Mouse (Mus musculus) hindbrain, embryonic 12.5 days (tissue): ENCODE measurements around the gene Gm10320. TPM values are rescaled to one million over a fixed set of nuclear protein-coding genes. Genes with fewer than 3 reads are reported as not detected.

ENCODE experiments used
- ATAC-seq: fragments of 200-750 bp; cut with Nextera tagmentation; 2 replicates; pipeline ENCODE4 v1.8.0; 2017; ENCODE audit warnings: moderate TSS enrichment; ENCODE audit not compliant: low FRiP score
- H3K27ac ChIP-seq: fragments of 300-500 bp; sonication (generic); 2 replicates; pipeline ENCODE4 v1.5.1; 2016; ENCODE audit warnings: mild to moderate bottlenecking
- H3K27me3 ChIP-seq: fragments of 300-500 bp; sonication (generic); 2 replicates; pipeline ENCODE4 v1.6.1; 2016; ENCODE audit warnings: mild to moderate bottlenecking
- H3K36me3 ChIP-seq: fragments of 300-500 bp; sonication (generic); 2 replicates; pipeline ENCODE4 v1.6.1; 2016; ENCODE audit warnings: mild to moderate bottlenecking
- H3K4me1 ChIP-seq: fragments of 300-500 bp; sonication (generic); 2 replicates; pipeline ENCODE4 v1.6.1; 2016
- H3K4me2 ChIP-seq: fragments of 300-500 bp; sonication (generic); replicated peaks from 2 replicates; pipeline ENCODE4 v1.6.1; 2016; ENCODE audit warnings: mild to moderate bottlenecking
- H3K4me3 ChIP-seq: fragments of 300-500 bp; sonication (generic); 2 replicates; pipeline ENCODE4 v1.5.1; 2016; ENCODE audit warnings: mild to moderate bottlenecking
- H3K9ac ChIP-seq: fragments of 300-500 bp; sonication (generic); 2 replicates; pipeline ENCODE4 v1.6.1; 2016; ENCODE audit warnings: mild to moderate bottlenecking, moderate library complexity
- H3K9me3 ChIP-seq: fragments of 300-500 bp; sonication (generic); replicated peaks from 2 replicates; pipeline ENCODE4 v1.6.1; 2016; ENCODE audit warnings: mild to moderate bottlenecking
- WGBS: fragments of 180-500 bp; shearing (Covaris S2); methylation state at CpG from one replicate; pipeline ENCODE4 v1.1.7; 2016; 5-methylcytosine and 5-hydroxymethylcytosine counted together
- polyA plus RNA-seq: library from polyadenylated mRNA; unstranded; fragments of >200 nt; fragmentation: Nextera tagmentation; extraction: Ambion mirVana; gene quantifications from 2 replicates; pipeline ENCODE4 v1.2.1, GENCODE M21; 2016

The Gm10320 gene
- polyA plus RNA-seq, 1 experiment from 2014 or later: not detected

GRCm38 (mm10) chr13:98448696-98449095 is 43.1 kb downstream of the Gm10320 start:
- Histone ChIP-seq H3K27me3 (no peaks in the 10 kb centered on the region), H3K9me3 (0 out of 2 replicates have a peak, but pooled peaks cover 5% of the 10 kb centered on the region), H3K4me3 (no peak overlapping the region), H3K27ac (no peak overlapping the region), H3K4me2 (no peak overlapping the region), H3K36me3 (no peaks in the 10 kb centered on the region), H3K4me1 (no peaks in the 10 kb centered on the region), H3K9ac (no peak overlapping the region)
- ATAC-seq: no peak

DNA sequence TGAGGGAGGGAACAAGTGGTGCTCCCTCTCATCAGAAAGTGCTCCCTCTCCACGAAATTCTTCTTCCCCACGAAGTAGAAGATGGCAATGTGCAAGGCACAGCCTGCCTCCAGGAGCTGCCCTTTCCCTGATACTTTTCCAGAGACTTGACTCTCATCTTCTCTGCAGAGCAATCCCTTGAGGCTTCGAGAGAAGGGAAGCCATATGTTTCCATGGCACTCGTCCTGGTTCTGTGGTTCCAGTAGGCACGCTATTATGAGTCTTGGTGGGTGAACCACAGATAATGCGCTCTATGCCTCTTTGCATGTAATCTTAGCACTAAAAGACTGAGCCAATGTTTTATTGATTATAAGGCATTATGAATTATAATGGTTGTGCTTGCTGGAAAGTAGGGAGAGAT is 44.1 kb downstream of the Gm10320 start:
- H3K27ac ChIP-seq: no peak overlapping the region
- ATAC-seq: no peak
- 82% methylated on average over 6 of the region's 6 CpGs for WGBS
- H3K9me3 ChIP-seq: peaks cover 5% of the 10 kb centered on the region; the same call in 1 of the 2 replicates
- no peak overlapping the region for H3K4me2 ChIP-seq
- no peaks in the 10 kb centered on the region for H3K4me1 ChIP-seq
- H3K36me3 ChIP-seq: no peaks in the 10 kb centered on the region
- H3K9ac ChIP-seq: no peak overlapping the region
- no peaks in the 10 kb centered on the region for H3K27me3 ChIP-seq
- no peak overlapping the region for H3K4me3 ChIP-seq

GRCm38 (mm10) chr13:98445391-98446125 is 46.2 kb downstream of the Gm10320 start:
- 88% methylated on average over 7 of the region's 7 CpGs for WGBS
- H3K4me2 ChIP-seq: no peak overlapping the region
- H3K36me3 ChIP-seq: no peaks in the 10 kb centered on the region
- no peak overlapping the region for H3K9ac ChIP-seq
- H3K4me1 ChIP-seq: no peaks in the 10 kb centered on the region
- no peak for ATAC-seq
- no peaks in the 10 kb centered on the region for H3K27me3 ChIP-seq
- H3K27ac ChIP-seq: no peak overlapping the region
- peaks cover 7% of the 10 kb centered on the region; the same call in 1 of the 2 replicates for H3K9me3 ChIP-seq
- H3K4me3 ChIP-seq: no peak overlapping the region

DNA sequence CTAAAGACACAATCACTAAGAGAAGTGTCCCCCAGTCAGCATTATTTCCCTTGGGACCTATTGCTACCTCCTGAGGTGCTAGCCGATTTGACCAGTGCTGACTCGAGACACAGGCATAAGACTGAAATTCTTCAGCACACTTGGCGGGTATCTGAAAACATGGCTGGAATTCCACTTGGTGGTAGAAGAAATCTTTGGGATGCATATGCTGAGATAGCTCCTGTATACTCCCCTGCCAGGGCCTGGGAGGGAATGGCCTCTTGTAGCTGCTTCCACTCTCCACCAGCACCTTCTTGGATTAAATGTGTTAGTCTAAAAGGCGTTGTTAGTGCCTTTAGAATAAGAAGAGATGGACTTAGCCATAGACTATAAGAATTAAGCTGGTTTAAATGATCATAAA is 50.8 kb downstream of the Gm10320 start:
- Histone ChIP-seq H3K27ac (no peak overlapping the region), H3K4me1 (no peaks in the 10 kb centered on the region), H3K9me3 (peaks cover 7% of the 10 kb centered on the region; the same call in 1 of the 2 replicates), H3K4me3 (no peak overlapping the region), H3K4me2 (no peak overlapping the region), H3K27me3 (no peaks in the 10 kb centered on the region), H3K36me3 (no peaks in the 10 kb centered on the region), H3K9ac (no peak overlapping the region)
- no peak for ATAC-seq
- 79% methylated on average over 4 of the region's 4 CpGs for WGBS

GRCm38 (mm10) chr13:98440293-98440952 is 51.4 kb downstream of the Gm10320 start:
- Histone ChIP-seq H3K4me1 (no peaks in the 10 kb centered on the region), H3K9me3 (peaks cover 7% of the 10 kb centered on the region; the same call in 1 of the 2 replicates), H3K27me3 (no peaks in the 10 kb centered on the region), H3K4me2 (no peak overlapping the region), H3K9ac (no peak overlapping the region), H3K4me3 (no peak overlapping the region), H3K36me3 (no peaks in the 10 kb centered on the region), H3K27ac (no peak overlapping the region)
- ATAC-seq: no peak
- 64% methylated on average over 12 of the region's 13 CpGs for WGBS

Other genes starting within 250 kb of the Gm10320 start
- 35.0 and 36.1 TPM in 2 replicates for gene Utp15, start 229.0 kb downstream of the Gm10320 start, polyA plus RNA-seq
- 42.2 and 44.8 TPM in 2 replicates for gene Ankra2, start 228.9 kb downstream of the Gm10320 start, polyA plus RNA-seq
- not detected in 2 replicates for gene Gm21976, start 212.1 kb downstream of the Gm10320 start, polyA plus RNA-seq
- 631 and 677 TPM in 2 replicates for gene Btf3, start 175.0 kb downstream of the Gm10320 start, polyA plus RNA-seq
- gene Foxd1, start 137.8 kb downstream of the Gm10320 start, polyA plus RNA-seq: 7.0 and 9.2 TPM in 2 replicates
- not detected in 2 replicates for gene Tmem174, start 145.4 kb upstream of the Gm10320 start, polyA plus RNA-seq
- gene Tmem171, start 202.8 kb upstream of the Gm10320 start, polyA plus RNA-seq: 0.18 TPM in 1 of 2 replicates, not detected in the other